Comparison of ENCODE assay signal across 8 mouse cellular contexts in genomic region chr5:52112953-52113841, GRCm38 (mm10).
DNase-seq lines count a peak whose midpoint lies in the region; ATAC-seq lines count a peak whose summit lies in the region.

No protein-coding gene starts in this region.

- H3K27me3 ChIP-seq in forebrain, embryonic 16.5 days (replicated peaks; ENCODE audit: control insufficient read depth, insufficient read depth, low read length): peaks cover 4% of the 10 kb centered on the region; the same call in 1 of the 2 replicates
- H3K27me3 ChIP-seq in intestine, embryonic 16.5 days (replicated peaks; ENCODE audit: control insufficient read depth, insufficient read depth, low read length): peaks cover 30% of the 10 kb centered on the region
- H3K27me3 ChIP-seq in neural tube, embryonic 12.5 days (replicated peaks): peaks cover 52% of the 10 kb centered on the region

- peak overlapping the region; percentile 56 for H3K9ac ChIP-seq in forebrain, embryonic 16.5 days (replicated peaks; ENCODE audit: low read depth, low read length)
- peak overlapping the region; percentile 62 for H3K9ac ChIP-seq in intestine, embryonic 16.5 days (ENCODE audit: low read depth, low read length)
- peak overlapping the region; percentile 70 for H3K9ac ChIP-seq in neural tube, embryonic 12.5 days

- peaks cover 5% of the 10 kb centered on the region; the same call in 1 of the 2 replicates for H3K4me1 ChIP-seq in brown adipose tissue, adult 24 weeks (ENCODE audit: control insufficient read depth, insufficient read depth, insufficient read length, low read length)
- H3K4me1 ChIP-seq in forebrain, embryonic 16.5 days (replicated peaks; ENCODE audit: control insufficient read depth, insufficient read depth, low read length): peaks cover 37% of the 10 kb centered on the region
- peaks cover 17% of the 10 kb centered on the region for H3K4me1 ChIP-seq in intestine, embryonic 16.5 days (ENCODE audit: control insufficient read depth, insufficient read depth, low read length)
- H3K4me1 ChIP-seq in neural tube, embryonic 12.5 days: peaks cover 24% of the 10 kb centered on the region

- ATAC-seq in forebrain, embryonic 16.5 days: no peak
- ATAC-seq in intestine, embryonic 16.5 days: peak; percentile 41
- ATAC-seq in neural tube, embryonic 12.5 days (ENCODE audit: low FRiP score, low read depth): no peak

- H3K9me3 ChIP-seq in forebrain, embryonic 16.5 days (ENCODE audit: control insufficient read depth, low read length): no peaks in the 10 kb centered on the region
- H3K9me3 ChIP-seq in intestine, embryonic 16.5 days (ENCODE audit: control insufficient read depth, low read length): no peaks in the 10 kb centered on the region
- H3K9me3 ChIP-seq in neural tube, embryonic 12.5 days: no peaks in the 10 kb centered on the region

- DNase-seq in left cerebral cortex, adult 18-20 months (ENCODE audit: low spot score in 2 of 2): peak; percentile 24 to 57
- DNase-seq in left cerebral cortex, adult 11 months (ENCODE audit: low spot score): no peak
- DNase-seq in liver: peak; percentile 11
- DNase-seq in adipocyte (ENCODE audit: low spot score): no peak

- under 1% methylated on average over 67 of the region's 73 CpGs for WGBS in forebrain, embryonic 16.5 days
- under 1% methylated on average over 70 of the region's 73 CpGs for WGBS in intestine, embryonic 16.5 days
- WGBS in neural tube, embryonic 12.5 days: under 1% methylated on average over 72 of the region's 73 CpGs

- peak overlapping the region; percentile 61 for H3K4me3 ChIP-seq in brown adipose tissue, adult 24 weeks (ENCODE audit: insufficient read depth, low read depth, low read length)
- peak overlapping the region; percentile 64 for H3K4me3 ChIP-seq in forebrain, embryonic 16.5 days (replicated peaks; ENCODE audit: low read length)
- H3K4me3 ChIP-seq in intestine, embryonic 16.5 days (ENCODE audit: low read length): peak overlapping the region; percentile 64
- H3K4me3 ChIP-seq in neural tube, embryonic 12.5 days: peak overlapping the region; percentile 67

- H3K4me2 ChIP-seq in forebrain, embryonic 16.5 days (ENCODE audit: low read length): peak overlapping the region; percentile 100
- H3K4me2 ChIP-seq in intestine, embryonic 16.5 days (ENCODE audit: low read depth, low read length): peak overlapping the region; percentile 99
- H3K4me2 ChIP-seq in neural tube, embryonic 12.5 days (replicated peaks): peak overlapping the region; percentile 100

- H3K36me3 ChIP-seq in forebrain, embryonic 16.5 days (ENCODE audit: control insufficient read depth, insufficient read depth): no peaks in the 10 kb centered on the region
- H3K36me3 ChIP-seq in intestine, embryonic 16.5 days (ENCODE audit: control insufficient read depth, insufficient read depth, low read length): no peaks in the 10 kb centered on the region
- no peaks in the 10 kb centered on the region for H3K36me3 ChIP-seq in neural tube, embryonic 12.5 days

- H3K27ac ChIP-seq in brown adipose tissue, adult 24 weeks (replicated peaks; ENCODE audit: low read depth, low read length): no peak overlapping the region
- no peak overlapping the region for H3K27ac ChIP-seq in forebrain, embryonic 16.5 days (ENCODE audit: low read length)
- no peak overlapping the region for H3K27ac ChIP-seq in intestine, embryonic 16.5 days (ENCODE audit: low read length)
- no peak overlapping the region for H3K27ac ChIP-seq in neural tube, embryonic 12.5 days

Comparison
In these comparisons a context has a peak if more than half of its experiments do, and no peak if none do; other contexts are left out.
1. DNase-seq: peak in left cerebral cortex, adult 18-20 months (2 of 2) and liver (single experiment); none in left cerebral cortex, adult 11 months (single experiment) and adipocyte (single experiment).
2. Peak in every context shown above with its lines, with median percentiles within 50 percentile points of each other: H3K4me3 ChIP-seq, H3K4me2 ChIP-seq and H3K9ac ChIP-seq.